Mouse (Mus musculus) kidney, adult 8-10 months (tissue): ENCODE results near the gene Edem1.
"Not testable (repeated sequence)": the region's sequence is repeated elsewhere in the genome, so short reads cannot be mapped to it uniquely, and the experiment has no call there.

Experiments used
- DNase-seq, 2 experiments: peaks; one replicate each; pipeline ENCODE4 v3.0.0; 2022

Gene Edem1

GRCm38 (mm10) chr6:108832170-108832569 is 3.7 kb downstream of the Edem1 start:
- no peak for DNase-seq

DNA sequence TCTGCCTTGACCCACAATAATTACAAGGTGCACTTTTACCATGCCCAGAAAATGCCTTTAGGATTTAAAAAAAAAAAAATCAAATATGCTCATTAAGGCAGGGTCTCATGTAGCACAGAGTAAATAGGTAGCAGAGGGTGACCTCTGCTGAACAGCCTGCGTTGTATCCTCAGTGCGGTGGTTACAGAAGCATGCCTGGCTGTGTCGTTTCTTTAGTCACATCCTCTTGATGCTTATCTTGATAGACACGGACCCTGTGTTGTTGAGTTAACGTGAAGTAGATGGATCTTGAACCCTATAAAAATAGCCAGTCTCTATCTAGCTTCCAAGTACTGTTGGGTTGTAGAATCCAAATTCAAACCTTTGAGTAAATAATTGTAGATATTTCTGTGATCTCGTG is 4.5 kb downstream of the Edem1 start:
- no peak for DNase-seq

- no peak for DNase-seq
Measured at GRCm38 (mm10) chr6:108833963-108834697, 5.7 kb downstream of the Edem1 start.

DNA sequence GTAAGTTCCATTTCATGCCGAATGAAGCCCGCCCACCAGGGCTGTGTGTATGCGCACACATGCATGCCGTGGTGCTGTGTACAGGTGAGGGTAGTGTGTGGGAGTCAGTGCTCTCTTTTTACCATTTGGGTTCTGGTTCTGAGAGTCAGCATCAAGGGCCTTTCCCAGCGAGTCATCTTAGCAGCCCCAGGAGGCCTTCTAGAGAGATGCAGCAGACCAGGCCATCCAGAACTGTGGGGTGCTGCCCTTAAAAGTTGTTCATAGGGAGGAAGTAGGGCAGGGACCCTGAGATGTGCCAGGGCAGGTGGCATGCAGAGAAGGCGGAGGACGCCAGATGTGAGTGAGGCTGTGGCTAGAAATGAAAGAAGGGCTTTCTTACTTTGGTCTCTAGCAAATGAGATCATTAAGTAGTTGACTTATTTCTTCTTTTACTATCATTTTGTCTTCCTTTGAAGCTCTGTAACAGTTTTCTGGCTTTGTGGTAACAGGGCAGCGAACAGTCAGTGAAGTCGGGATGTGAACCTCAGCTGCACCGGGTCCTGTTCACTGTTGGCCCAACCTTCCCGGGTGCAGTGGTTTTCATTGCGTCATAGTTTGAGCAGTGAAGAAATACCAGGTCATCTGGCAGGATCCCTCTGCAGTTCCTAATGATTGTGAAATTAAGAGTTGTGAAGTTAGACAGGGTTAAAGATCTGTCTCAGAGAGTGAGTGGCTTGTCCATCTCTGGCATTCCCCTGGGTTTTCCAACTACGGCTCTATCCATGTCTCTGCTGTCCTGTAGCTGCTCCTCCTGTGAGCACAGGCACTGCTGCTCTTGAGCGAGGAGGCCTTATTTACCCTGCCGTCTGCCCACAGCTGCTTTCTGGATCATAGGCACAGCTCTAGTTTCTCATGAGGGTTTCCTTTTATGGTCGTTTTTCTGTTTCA is 7.6 kb downstream of the Edem1 start:
- DNase-seq: no peak

DNA sequence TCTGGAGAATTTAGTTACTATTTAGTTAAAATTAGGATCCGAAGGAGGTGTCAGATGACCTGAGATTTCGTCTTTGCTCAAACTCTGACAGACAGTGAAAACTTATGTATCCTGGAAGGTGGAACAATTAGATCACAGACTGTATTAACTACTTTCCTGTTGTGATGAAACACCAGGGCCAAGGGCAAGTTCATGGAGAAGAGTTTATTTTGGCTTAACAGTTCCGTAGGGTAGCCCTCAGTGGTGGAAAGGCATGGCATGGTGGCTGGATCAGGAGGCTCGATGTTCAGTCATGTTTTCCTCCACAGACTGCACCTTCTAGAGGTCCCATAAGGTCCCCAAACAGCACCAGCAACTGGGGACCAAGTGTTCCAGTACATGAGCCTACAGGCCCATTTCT is 8.6 kb downstream of the Edem1 start:
- no peak for DNase-seq

GRCm38 (mm10) chr6:108837958-108838357 is 9.5 kb downstream of the Edem1 start:
- no peak for DNase-seq

DNA sequence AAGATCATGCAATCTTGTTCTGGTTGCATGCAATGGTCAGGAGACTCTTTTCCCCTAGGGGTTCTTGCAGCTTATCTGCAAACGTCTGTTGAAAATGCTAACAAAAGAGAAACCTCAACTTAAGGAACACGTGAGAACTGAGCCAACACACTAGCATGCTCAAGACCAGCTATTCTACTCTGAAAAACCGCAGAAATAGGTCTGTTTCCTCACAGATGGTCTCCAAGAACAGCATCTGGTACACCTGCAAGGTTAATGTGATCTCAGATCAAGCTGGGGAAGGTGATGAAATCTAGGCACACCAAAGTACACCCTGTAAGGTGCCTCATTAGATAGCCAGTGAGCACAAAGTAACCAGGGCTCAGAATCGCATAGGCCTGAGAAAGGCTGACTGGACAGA is 11.0 kb downstream of the Edem1 start:
- DNase-seq: no peak

- no peak for DNase-seq
Measured at GRCm38 (mm10) chr6:108840861-108841640, 12.6 kb downstream of the Edem1 start.

GRCm38 (mm10) chr6:108843664-108844063 is 15.2 kb downstream of the Edem1 start:
- DNase-seq: no peak

- DNase-seq: no peak
Measured at GRCm38 (mm10) chr6:108844093-108844492, 15.7 kb downstream of the Edem1 start.

- no peak for DNase-seq
Measured at GRCm38 (mm10) chr6:108844771-108845170, 16.3 kb downstream of the Edem1 start.

DNA sequence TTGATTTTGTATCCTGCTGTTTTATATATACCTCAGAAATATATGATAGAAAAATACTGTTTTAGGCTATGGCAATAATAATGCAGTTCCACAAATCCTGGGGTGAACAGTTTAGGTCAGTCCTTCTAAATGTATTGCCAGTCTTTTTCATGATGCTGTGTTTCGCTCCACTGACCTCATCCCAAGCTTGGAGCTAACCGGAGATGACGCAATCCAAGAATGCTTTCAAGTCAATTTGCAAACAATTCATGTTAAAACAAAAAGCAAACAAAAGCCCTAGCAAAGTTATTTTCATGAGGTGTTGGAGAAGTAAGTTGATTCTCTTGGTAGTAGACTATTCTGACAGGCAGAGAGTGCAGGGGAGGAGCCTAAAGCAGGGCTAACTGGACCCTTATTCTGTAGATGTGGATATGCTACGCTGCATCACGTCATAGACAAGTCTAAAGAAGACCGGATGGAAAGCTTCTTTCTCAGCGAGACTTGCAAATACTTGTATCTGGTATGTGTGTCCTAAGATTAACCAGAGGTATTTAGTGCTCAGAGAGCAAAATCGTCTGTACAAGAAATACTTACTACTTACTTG is 23.7 kb downstream of the Edem1 start:
- no peak for DNase-seq

DNA sequence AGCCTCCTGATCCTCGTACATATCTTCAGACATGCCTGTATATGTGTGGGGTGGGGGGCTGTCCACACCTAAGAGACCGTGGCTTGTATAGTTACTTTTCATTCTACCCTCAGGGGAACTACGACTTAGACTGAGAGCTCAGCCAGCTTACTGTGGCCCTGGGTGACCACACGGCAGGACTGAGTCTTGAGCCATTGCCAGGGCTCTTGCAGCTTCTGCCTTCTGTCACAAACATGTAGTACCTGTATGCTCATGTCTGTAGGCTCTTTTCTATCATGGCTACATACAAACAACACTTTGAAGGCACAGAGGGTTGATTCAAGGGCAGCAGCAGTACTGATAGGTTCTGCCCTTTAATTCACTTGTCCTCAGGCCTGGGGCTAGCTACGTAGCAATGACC is 24.5 kb downstream of the Edem1 start:
- DNase-seq: no peak

- DNase-seq: no peak
Measured at GRCm38 (mm10) chr6:108858583-108858982, 30.1 kb downstream of the Edem1 start.

GRCm38 (mm10) chr6:108861226-108861625 is 32.8 kb downstream of the Edem1 start:
- DNase-seq: no peak

GRCm38 (mm10) chr6:108862548-108862947 is 34.1 kb downstream of the Edem1 start:
- no peak for DNase-seq

GRCm38 (mm10) chr6:108866317-108866716 is 37.9 kb downstream of the Edem1 start:
- no peak for DNase-seq

DNA sequence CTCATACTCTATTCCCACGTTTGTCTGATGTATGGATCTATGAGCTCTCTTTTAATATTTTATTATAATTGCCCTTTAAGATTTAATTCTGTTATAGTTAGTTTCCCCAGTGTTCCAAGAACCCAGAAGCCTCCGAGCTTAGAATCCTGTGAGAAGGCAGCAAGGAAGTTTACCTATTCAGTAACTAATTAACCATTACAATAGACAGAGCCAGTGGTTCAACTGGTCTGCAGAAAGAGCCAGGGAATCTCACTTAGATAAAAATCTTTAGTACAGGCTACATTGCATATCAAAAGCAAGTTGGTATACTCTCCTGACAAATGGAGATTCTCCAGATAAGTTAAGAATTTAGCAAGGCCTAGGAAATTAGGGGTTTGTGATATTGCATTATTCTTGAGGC is 40.6 kb downstream of the Edem1 start:
- not testable (repeated sequence) for DNase-seq

DNA sequence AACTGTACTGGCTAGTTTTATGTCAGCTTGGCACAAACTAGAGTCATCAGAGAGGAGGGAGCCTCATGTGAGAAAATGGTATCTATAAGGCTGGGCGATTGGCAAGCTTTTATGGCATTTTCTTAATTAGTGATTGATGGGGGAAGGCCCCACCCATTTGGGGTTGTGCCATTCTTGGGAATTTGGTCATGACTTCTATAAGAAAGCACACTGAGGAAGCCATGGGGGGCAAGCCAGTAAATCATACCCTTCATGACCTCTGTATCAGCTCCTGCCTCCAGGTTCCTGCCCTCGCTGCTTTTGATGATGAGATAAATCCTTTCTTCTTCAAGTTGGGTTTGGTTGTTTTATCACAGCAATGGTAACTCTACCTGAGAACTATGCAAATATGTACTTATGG is 42.0 kb downstream of the Edem1 start:
- no peak for DNase-seq

GRCm38 (mm10) chr6:108871251-108871650 is 42.8 kb downstream of the Edem1 start:
- DNase-seq: no peak

GRCm38 (mm10) chr6:108875344-108875743 is 46.9 kb downstream of the Edem1 start:
- no peak for DNase-seq

DNA sequence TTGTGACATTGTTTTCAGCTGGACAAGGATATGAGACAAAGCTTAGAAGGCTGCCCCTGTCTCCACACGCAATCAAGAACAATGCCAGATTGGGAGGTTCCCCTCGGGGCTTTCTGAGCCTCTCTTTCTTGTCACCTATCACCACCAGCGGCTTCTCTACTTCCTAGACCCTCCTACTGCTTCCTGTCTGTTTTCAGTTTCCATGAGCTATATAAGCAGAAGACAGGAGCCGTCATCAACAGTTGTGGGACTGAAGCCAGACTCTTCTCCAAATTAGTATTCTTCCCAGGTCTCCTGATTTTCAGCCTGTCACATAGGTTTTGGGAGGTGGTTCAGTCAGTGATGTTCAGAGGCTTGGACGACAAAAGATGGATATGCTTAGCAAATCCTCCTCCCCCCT is 47.6 kb downstream of the Edem1 start:
- peak; percentile 21 to 30 for DNase-seq

GRCm38 (mm10) chr6:108876486-108876885 is 48.0 kb downstream of the Edem1 start:
- no peak for DNase-seq
